Mouse (Mus musculus) midbrain, embryonic 15.5 days (tissue): Measurements from ENCODE around the gene Homer3. TPM values are rescaled to one million over a fixed set of nuclear protein-coding genes. Genes with fewer than 3 reads are reported as not detected.
A peak's percentile ranks its signal among the peaks of the same experiment; 100 is the strongest.

Experiments used
- ATAC-seq: fragments of 200-750 bp; cut with Nextera tagmentation; replicated peaks from 2 replicates; pipeline ENCODE4 v1.8.0; 2017; ENCODE audit warnings: moderate TSS enrichment
- H3K27ac ChIP-seq: fragments of 300-500 bp; sonication (generic); 2 replicates; pipeline ENCODE4 v1.5.1; 2015; ENCODE audit warnings: mild to moderate bottlenecking, inconsistent platforms
- H3K27me3 ChIP-seq: fragments of 300-500 bp; sonication (generic); replicated peaks from 2 replicates; pipeline ENCODE4 v1.6.1; 2015; ENCODE audit warnings: inconsistent platforms
- H3K36me3 ChIP-seq: fragments of 300-500 bp; sonication (generic); replicated peaks from 2 replicates; pipeline ENCODE4 v1.6.1; 2015; ENCODE audit warnings: inconsistent platforms
- H3K4me1 ChIP-seq: fragments of 300-500 bp; sonication (generic); 2 replicates; pipeline ENCODE4 v1.6.1; 2015; ENCODE audit warnings: inconsistent platforms
- H3K4me2 ChIP-seq: fragments of 300-500 bp; sonication (generic); 2 replicates; pipeline ENCODE4 v1.6.1; 2015; ENCODE audit warnings: inconsistent platforms, mild to moderate bottlenecking, moderate library complexity
- H3K4me3 ChIP-seq: fragments of 300-500 bp; sonication (generic); 2 replicates; pipeline ENCODE4 v1.5.1; 2015; ENCODE audit warnings: mild to moderate bottlenecking, inconsistent platforms
- H3K9ac ChIP-seq: fragments of 300-500 bp; sonication (generic); 2 replicates; pipeline ENCODE4 v1.6.1; 2015; ENCODE audit warnings: mild to moderate bottlenecking, inconsistent platforms
- H3K9me3 ChIP-seq: fragments of 300-500 bp; sonication (generic); 2 replicates; pipeline ENCODE4 v1.6.1; 2016; ENCODE audit warnings: inconsistent platforms
- WGBS: fragments of 180-500 bp; shearing (Covaris S2); methylation state at CpG from one replicate; pipeline ENCODE4 v1.1.7; 2015; ENCODE audit warnings: mixed read lengths; 5-methylcytosine and 5-hydroxymethylcytosine counted together
- polyA plus RNA-seq: library from polyadenylated mRNA; unstranded; fragments of >200 nt; fragmentation: Nextera tagmentation; extraction: Ambion mirVana; gene quantifications from 2 replicates; pipeline ENCODE4 v1.2.1, GENCODE M21; 2015

The Homer3 gene
- 37.9 and 41.2 TPM in 2 replicates for polyA plus RNA-seq

DNA sequence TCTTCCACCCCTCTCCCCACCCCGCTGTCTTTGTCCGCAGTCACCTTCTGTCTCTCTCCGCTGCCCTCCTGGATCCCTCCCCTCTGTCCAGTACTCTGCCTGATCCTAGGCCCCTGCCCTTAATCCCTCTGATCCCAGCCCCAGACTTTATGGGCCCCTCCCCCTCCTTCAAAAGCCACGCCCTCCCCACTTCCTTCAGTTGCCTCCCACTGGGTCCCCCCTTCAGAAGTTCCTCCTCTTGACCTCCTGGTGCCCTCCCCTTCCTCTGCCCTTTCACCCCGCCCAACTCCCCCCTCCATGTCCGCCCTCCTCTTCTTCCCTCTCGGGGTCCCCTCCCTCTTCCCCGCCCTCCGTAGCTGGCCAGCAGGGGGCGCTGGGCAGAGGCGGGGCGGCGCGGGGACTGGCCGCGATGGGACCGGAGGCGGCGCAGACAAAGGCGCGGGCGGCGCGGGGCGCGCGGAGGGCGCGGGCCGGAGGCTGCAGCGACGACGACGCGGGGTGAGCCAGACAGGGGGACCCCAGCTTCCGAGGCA is at the start of gene Homer3:
Gene Homer3 (plus strand): TSS at position 225 of the 533 bp plus-strand sequence.
- Histone ChIP-seq H3K4me2 (peak within 1 kb of the TSS; percentile 90), H3K27me3 (no peaks in the 10 kb centered on the region), H3K27ac (peak within 1 kb of the TSS; percentile 69), H3K9me3 (no peaks in the 10 kb centered on the region), H3K4me1 (peaks cover 18% of the 10 kb centered on the region), H3K4me3 (peak within 1 kb of the TSS; percentile 80), H3K9ac (peak within 1 kb of the TSS; percentile 82), H3K36me3 (peaks cover 15% of the 10 kb centered on the region; the same call in 1 of the 2 replicates)
- WGBS: under 1% methylated on average over 36 of the region's 36 CpGs
- ATAC-seq: peak; percentile 85

DNA sequence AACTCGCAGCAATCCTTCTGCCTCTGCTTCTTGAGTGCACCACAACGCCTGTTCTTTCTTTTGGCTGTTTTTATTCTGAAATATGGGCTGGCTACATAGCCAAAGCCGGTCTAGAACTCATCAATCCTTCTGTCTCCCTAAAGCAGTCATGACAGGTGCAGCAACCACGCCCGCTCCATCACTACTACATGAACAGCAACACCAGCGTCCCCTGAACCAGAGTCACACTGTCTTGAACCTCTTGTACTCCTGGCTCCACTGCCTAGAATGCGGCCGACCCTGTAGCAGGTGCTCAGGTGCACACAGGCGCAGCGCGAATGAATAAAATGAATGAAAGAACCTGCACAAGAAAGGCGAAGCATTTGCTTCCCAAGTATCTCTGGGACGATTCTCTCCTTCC is 49.0 kb upstream of the Homer3 start:
- 5% methylated on average over 13 of the region's 13 CpGs for WGBS
- Histone ChIP-seq H3K4me2 (peak overlapping the region; percentile 65), H3K9me3 (no peaks in the 10 kb centered on the region), H3K4me3 (peak overlapping the region; percentile 92), H3K9ac (peak overlapping the region; percentile 95), H3K27me3 (no peaks in the 10 kb centered on the region), H3K36me3 (peaks cover 34% of the 10 kb centered on the region), H3K4me1 (peaks cover 33% of the 10 kb centered on the region), H3K27ac (peak overlapping the region; percentile 98)
- peak; percentile 63 for ATAC-seq

DNA sequence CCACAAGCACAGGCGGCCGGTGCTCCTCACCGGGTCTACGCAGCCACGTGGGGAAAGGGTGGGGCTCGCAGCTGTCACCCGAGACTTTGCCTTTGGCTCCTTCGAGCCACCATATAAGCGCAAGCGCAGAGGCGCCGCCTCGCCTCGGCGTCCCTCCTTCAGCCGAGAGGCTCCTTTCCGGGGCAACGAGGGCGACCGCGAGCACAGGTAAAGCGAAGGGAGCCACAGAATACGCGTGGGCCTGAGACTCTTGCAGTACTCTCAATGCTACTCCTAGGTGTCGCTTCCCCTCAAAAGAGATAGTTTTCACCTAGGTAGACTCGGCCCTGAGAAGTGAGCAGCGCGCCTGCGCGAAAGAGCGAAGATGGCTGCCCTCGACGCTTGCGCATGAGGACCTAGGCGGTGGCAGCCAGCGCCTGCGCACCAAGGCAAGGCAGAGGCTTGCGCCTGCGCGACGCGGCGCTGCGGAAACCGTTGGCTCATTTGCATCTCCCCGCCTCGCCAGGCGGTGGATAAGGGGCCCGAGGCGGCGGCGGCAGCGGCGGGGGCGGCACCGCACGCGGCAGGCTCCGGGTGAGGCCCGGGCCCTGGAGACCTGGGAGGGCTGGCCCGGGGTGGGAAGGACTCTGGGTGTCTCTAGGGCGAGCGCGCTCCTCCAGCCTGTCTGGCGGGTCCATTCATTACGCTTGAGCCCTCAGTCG is 48.4 kb upstream of the Homer3 start, which contains the start of the genes Sugp2 and Armc6:
Gene Sugp2 (plus strand): TSS at position 147 of the 701 bp plus-strand sequence.
Gene Armc6 (minus strand): TSS at position 387 of the 701 bp plus-strand sequence.
- H3K27me3 ChIP-seq: no peaks in the 10 kb centered on the region
- no peaks in the 10 kb centered on the region for H3K9me3 ChIP-seq
- peak within 1 kb of the TSS; percentile 65 for H3K4me2 ChIP-seq
- peaks cover 34% of the 10 kb centered on the region for H3K36me3 ChIP-seq
- peak within 1 kb of the TSS; percentile 98 for H3K27ac ChIP-seq
- H3K4me1 ChIP-seq: peaks cover 33% of the 10 kb centered on the region
- H3K4me3 ChIP-seq: peak within 1 kb of the TSS; percentile 92
- peak; percentile 97 for ATAC-seq
- H3K9ac ChIP-seq: peak within 1 kb of the TSS; percentile 95
- under 1% methylated on average over 67 of the region's 67 CpGs for WGBS

DNA sequence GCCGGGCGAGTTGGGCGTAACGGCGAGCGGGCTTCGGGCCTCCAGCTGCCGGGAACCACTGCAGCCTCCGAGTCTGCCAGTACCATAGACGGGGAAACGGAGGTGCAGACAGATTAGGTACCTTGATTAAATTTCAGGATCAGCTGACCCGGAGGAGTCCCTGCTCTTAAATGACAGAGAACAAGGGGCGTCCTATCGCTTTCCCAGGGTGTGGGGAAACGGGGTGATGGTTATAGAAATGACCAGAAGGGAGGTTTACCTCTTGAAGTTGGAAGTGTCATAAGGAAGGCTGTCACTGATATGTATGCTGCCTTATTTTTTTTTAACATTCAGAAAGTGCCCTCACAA is 47.9 kb upstream of the Homer3 start:
- Histone ChIP-seq H3K4me1 (peaks cover 33% of the 10 kb centered on the region), H3K4me3 (peak overlapping the region; percentile 92), H3K9me3 (no peaks in the 10 kb centered on the region), H3K9ac (peak overlapping the region; percentile 95), H3K36me3 (peaks cover 31% of the 10 kb centered on the region), H3K27me3 (no peaks in the 10 kb centered on the region), H3K27ac (peak overlapping the region; percentile 98), H3K4me2 (peak overlapping the region; percentile 65)
- ATAC-seq: no peak
- WGBS: 0% methylated on average over 15 of the region's 15 CpGs

DNA sequence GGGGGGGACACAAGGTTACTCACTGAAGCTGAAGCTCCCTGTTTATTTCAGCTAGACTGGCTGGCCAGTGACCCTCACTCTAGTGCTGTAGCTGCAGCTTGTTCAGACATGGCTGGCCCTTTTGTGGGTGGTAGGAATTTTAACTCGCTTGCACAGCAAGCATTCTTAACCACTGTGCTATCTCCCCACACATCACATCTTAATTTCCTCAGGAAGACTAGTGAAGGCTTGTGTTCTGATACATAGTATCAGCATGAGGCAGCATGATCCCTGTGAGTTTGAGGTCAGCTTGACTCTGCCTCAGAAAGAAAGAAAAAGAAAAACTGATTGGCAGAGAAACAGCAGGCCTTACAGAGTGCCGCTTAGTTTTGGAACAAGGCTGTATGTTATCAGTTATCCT is 44.8 kb upstream of the Homer3 start:
- Histone ChIP-seq H3K27me3 (no peaks in the 10 kb centered on the region), H3K9ac (no peak overlapping the region), H3K36me3 (peaks cover 40% of the 10 kb centered on the region), H3K4me1 (peaks cover 22% of the 10 kb centered on the region), H3K4me2 (no peak overlapping the region), H3K9me3 (no peaks in the 10 kb centered on the region), H3K27ac (no peak overlapping the region), H3K4me3 (no peak overlapping the region)
- WGBS: 94% methylated on average over 2 of the region's 2 CpGs
- no peak for ATAC-seq

DNA sequence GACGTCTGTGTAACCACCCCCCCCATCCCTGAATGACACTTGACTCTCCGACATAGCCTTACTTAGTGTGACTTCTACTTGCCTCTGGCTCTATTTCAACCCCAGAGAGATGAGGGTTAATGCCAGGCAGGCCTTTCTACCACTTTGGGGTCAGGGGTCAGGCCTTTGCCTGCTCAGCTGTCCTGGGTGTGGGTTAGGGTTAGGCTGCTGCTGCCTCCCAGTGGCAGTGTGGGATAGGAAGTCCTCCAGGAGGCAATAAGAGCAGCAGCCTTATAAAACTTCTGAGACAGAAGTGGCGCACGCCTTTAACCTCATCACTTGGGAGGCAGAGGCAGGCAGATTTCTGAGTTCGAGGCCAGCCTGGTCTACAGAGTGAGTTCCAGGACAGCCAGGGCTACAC is 42.0 kb upstream of the Homer3 start:
- Histone ChIP-seq H3K4me3 (no peak overlapping the region), H3K4me2 (no peak overlapping the region), H3K9me3 (no peaks in the 10 kb centered on the region), H3K4me1 (peaks cover 18% of the 10 kb centered on the region), H3K36me3 (peaks cover 48% of the 10 kb centered on the region), H3K9ac (no peak overlapping the region), H3K27ac (no peak overlapping the region), H3K27me3 (no peaks in the 10 kb centered on the region)
- WGBS: 90% methylated on average over 5 of the region's 5 CpGs
- no peak for ATAC-seq

DNA sequence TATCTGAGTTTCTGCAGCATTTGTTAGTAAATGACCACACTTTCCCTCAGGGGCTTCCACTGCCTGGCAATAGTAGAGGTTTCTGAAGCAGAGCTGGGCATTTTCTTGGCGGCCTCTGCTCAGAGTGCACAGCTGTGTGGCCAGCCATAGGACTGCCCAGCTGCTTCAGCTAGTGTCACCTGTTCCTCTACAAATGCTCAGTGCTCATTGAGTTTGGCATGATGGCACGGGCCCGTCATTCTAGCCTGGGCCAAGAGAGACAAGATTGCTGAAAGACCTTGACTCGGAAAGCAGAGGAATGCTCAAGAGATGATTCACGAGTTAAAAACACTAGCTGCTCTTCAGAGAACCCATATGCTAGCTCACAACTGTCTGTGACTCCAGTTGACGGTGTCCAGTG is 36.0 kb upstream of the Homer3 start:
- no peak overlapping the region for H3K4me3 ChIP-seq
- WGBS: 92% methylated on average over 6 of the region's 6 CpGs
- no peak for ATAC-seq
- H3K27me3 ChIP-seq: no peaks in the 10 kb centered on the region
- H3K4me2 ChIP-seq: no peak overlapping the region
- peaks cover 46% of the 10 kb centered on the region; the same call in 1 of the 2 replicates for H3K36me3 ChIP-seq
- H3K9me3 ChIP-seq: no peaks in the 10 kb centered on the region
- no peak overlapping the region for H3K9ac ChIP-seq
- peaks cover 25% of the 10 kb centered on the region for H3K4me1 ChIP-seq
- no peak overlapping the region for H3K27ac ChIP-seq

DNA sequence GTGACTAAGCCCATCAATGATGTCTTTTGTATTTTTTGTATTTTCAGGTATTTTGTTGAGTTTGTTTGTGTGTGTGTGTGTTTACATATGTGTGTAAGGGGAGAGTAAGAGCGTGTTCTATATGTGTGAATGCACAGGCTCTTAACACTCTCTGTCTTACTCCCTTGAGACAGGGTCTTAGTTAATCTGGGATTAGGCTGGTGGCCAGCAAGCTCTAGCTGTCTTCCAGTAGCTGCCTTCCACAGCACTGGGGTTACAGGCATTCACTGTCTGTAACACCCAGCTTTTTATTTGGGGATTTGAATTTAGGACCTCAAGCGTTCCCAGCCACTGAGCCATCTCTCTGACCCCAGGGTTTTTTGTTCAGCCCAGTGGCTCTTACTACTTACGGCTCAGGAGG is 34.8 kb upstream of the Homer3 start:
- Histone ChIP-seq H3K27ac (no peak overlapping the region), H3K36me3 (peaks cover 48% of the 10 kb centered on the region), H3K27me3 (no peaks in the 10 kb centered on the region), H3K9me3 (no peaks in the 10 kb centered on the region), H3K4me1 (peaks cover 25% of the 10 kb centered on the region), H3K9ac (no peak overlapping the region), H3K4me2 (no peak overlapping the region), H3K4me3 (no peak overlapping the region)
- ATAC-seq: no peak
- 59% methylated on average over 3 of the region's 3 CpGs for WGBS

DNA sequence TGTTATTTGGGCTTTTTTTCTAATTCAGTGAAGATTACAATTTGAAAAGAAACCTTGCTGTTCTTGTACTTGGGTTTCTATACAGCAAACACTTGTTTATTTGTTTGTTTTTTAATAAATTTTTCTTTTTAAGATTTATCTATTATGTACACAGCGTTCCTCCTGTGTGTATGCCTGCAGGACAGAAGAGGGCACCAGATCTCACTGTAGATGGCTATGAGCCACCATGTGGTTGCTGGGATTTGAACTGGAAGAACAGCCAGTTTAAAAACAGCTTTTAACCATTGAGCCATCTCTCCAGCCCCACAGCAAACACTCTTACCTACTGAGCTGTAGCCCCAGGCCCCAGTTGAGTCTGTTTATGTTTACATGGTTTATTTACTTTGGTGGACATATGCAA is 28.0 kb upstream of the Homer3 start:
- no peaks in the 10 kb centered on the region for H3K27me3 ChIP-seq
- no peak overlapping the region for H3K4me3 ChIP-seq
- no peak for ATAC-seq
- no peaks in the 10 kb centered on the region for H3K9me3 ChIP-seq
- no peaks in the 10 kb centered on the region for H3K4me1 ChIP-seq
- peaks cover 86% of the 10 kb centered on the region for H3K36me3 ChIP-seq
- WGBS: 88% methylated on average over 1 of the region's 1 CpGs
- H3K27ac ChIP-seq: no peak overlapping the region
- H3K4me2 ChIP-seq: no peak overlapping the region
- no peak overlapping the region for H3K9ac ChIP-seq

DNA sequence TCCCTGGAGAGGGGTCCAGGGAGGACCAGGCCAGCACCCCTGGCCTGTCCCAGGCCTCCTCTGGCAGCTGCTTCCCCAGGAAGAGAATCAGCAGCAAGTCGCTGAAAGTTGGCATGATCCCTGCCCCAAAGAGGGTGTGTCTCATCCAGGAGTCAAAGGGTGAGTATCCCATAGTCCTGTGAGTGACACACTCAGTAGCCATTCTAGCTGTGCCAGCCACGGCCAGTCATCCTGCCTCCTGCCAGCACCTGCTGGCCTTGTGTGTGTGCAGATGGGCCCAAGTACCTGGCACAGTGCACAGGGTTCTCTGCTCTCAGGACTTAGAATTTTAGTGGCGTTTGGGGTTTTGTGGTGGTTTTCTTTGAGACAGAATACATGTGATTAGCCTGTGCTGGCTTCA is 25.2 kb upstream of the Homer3 start:
- Histone ChIP-seq H3K9me3 (no peaks in the 10 kb centered on the region), H3K4me1 (no peaks in the 10 kb centered on the region), H3K9ac (no peak overlapping the region), H3K27ac (no peak overlapping the region), H3K4me3 (no peak overlapping the region), H3K27me3 (no peaks in the 10 kb centered on the region), H3K36me3 (peaks cover 94% of the 10 kb centered on the region), H3K4me2 (no peak overlapping the region)
- no peak for ATAC-seq
- 91% methylated on average over 3 of the region's 3 CpGs for WGBS

DNA sequence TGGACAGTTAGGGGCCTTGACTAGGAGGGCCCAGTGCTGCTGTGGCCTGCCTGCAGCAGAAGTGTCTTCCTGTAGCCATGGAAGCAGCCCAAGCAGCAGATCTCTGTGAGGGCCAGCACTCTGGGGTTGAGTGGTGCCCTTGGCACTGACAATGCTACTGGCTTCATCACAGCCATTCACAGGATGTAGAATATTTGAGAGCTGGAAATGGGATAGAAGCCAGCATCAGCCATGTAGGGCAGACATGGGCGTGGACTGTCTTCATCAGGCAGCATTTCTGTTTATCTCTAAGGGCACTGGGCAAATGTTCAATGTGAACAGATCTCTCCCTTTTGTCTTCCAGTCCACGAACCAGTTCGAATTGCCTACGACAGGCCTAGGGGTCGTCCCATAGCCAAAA is 24.0 kb upstream of the Homer3 start:
- peaks cover 90% of the 10 kb centered on the region for H3K36me3 ChIP-seq
- H3K4me3 ChIP-seq: no peak overlapping the region
- no peaks in the 10 kb centered on the region for H3K9me3 ChIP-seq
- no peaks in the 10 kb centered on the region for H3K27me3 ChIP-seq
- WGBS: 98% methylated on average over 5 of the region's 5 CpGs
- H3K4me2 ChIP-seq: no peak overlapping the region
- H3K9ac ChIP-seq: no peak overlapping the region
- H3K27ac ChIP-seq: no peak overlapping the region
- ATAC-seq: no peak
- H3K4me1 ChIP-seq: no peaks in the 10 kb centered on the region

DNA sequence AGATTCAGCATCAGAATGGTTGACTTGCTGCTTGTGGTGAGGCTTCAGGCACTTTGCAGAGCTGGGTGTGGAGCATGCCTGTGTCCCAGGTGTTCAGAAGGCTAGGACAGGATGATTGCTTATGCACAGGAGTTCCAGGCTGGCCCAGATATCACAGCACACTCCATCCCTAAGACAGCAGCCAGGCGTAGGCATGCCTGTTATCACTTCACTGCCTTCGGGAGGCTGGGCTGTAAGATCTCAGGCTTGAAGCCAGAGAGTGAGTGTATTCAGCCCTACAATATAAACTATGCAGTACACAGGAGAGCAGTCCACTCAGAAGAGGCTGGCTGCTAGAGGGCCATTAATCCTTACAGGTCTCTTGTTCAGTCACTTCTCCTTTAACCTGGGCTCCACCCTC is 23.6 kb upstream of the Homer3 start:
- Histone ChIP-seq H3K4me1 (no peaks in the 10 kb centered on the region), H3K9me3 (no peaks in the 10 kb centered on the region), H3K27ac (no peak overlapping the region), H3K36me3 (peaks cover 90% of the 10 kb centered on the region), H3K4me3 (no peak overlapping the region), H3K9ac (no peak overlapping the region), H3K27me3 (no peaks in the 10 kb centered on the region), H3K4me2 (no peak overlapping the region)
- ATAC-seq: no peak
- WGBS: 96% methylated on average over 2 of the region's 2 CpGs

DNA sequence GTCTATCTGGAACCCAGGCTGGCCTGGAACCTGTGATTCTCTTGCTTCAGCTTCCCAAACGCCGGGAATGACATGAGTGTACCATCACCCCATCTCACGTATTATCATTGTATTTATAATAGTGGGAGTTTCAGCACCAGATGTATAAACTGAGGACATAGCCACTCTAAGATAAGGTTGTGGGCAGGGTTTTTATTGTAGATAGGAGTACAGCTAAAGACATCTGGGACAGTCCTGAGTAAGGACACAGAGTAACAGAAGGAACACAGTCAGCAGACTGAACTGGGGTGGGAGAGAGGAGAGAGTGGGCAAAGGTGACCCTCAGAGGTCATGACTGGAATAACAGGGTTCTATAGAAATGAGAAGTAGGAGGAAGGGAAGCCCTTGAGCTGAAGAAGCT is 15.0 kb upstream of the Homer3 start:
- no peak for ATAC-seq
- Histone ChIP-seq H3K4me2 (no peak overlapping the region), H3K4me1 (no peaks in the 10 kb centered on the region), H3K27me3 (no peaks in the 10 kb centered on the region), H3K4me3 (no peak overlapping the region), H3K36me3 (peaks cover 22% of the 10 kb centered on the region), H3K27ac (no peak overlapping the region), H3K9ac (no peak overlapping the region), H3K9me3 (no peaks in the 10 kb centered on the region)
- WGBS: 91% methylated on average over 3 of the region's 3 CpGs
